Mouse (Mus musculus): Measurements from ENCODE around the gene Slco1a1. TPM values are rescaled to one million over a fixed set of nuclear protein-coding genes. Genes with fewer than 3 reads are reported as not detected.

The Slco1a1 gene
- not detected for polyA plus RNA-seq (2014; fragmentation: Illumina TruSeq; extraction: RNeasy Lipid Tissue Mini Kit (QIAGEN cat#74804); ENCODE audit: low read depth, low replicate concordance)

GRCm38 (mm10) chr6:141946862-141947261 is at the start of gene Slco1a1:
Gene Slco1a1 (minus strand): TSS chr6:141946962.

Other genes with a start within 250 kb of the Slco1a1 start
- gene Gm5724, start 173.2 kb downstream of the Slco1a1 start, polyA plus RNA-seq (2014; fragmentation: Illumina TruSeq; extraction: RNeasy Lipid Tissue Mini Kit (QIAGEN cat#74804); ENCODE audit: low read depth, low replicate concordance), result 2.1 TPM
- gene Slco1a4, start 90.8 kb downstream of the Slco1a1 start, polyA plus RNA-seq (2014; fragmentation: Illumina TruSeq; extraction: RNeasy Lipid Tissue Mini Kit (QIAGEN cat#74804); ENCODE audit: low read depth, low replicate concordance), result 8.2 TPM
- gene Gm6614, start 64.5 kb upstream of the Slco1a1 start, polyA plus RNA-seq (2014; fragmentation: Illumina TruSeq; extraction: RNeasy Lipid Tissue Mini Kit (QIAGEN cat#74804); ENCODE audit: low read depth, low replicate concordance), result 0.08 TPM